Mouse (Mus musculus) frontal cortex, adult (tissue): ENCODE results near the gene Sowaha.
A peak's percentile ranks its signal among the peaks of the same experiment; 100 is the strongest.
"Not testable (repeated sequence)": the region's sequence is repeated elsewhere in the genome, so short reads cannot be mapped to it uniquely, and the experiment has no call there.

Experiments
- ATAC-seq: cut with Nextera tagmentation; 2 replicates; pipeline ENCODE4 v1.9.2; 2017; ENCODE audit warnings: mild to moderate bottlenecking, moderate library complexity, mixed read lengths; ENCODE audit not compliant: low TSS enrichment

Gene Sowaha

GRCm38 (mm10) chr11:53436338-53436737 is 43.7 kb downstream of the Sowaha start:
- ATAC-seq = no peak

GRCm38 (mm10) chr11:53435504-53435903 is 44.6 kb downstream of the Sowaha start:
- no peak for ATAC-seq

DNA sequence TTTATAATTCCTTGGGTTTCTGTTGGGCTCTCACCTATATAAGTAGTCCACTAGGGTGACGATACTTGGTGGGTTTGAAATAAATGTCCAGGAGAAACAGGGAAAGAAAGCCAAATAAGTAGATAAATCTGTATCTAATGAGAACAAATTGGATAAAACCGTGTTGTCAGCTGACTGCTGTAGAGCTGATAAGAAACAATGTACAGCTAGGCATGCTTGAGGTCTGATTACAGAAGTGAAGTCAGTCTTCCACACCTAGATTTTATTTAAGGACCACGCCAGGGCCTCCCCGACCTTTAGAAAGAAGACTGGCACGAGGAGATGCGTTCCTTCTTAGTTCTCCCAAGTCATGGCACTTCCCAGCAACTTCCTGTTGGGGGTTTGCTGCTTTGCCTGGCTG is 47.0 kb downstream of the Sowaha start:
- no peak for ATAC-seq

DNA sequence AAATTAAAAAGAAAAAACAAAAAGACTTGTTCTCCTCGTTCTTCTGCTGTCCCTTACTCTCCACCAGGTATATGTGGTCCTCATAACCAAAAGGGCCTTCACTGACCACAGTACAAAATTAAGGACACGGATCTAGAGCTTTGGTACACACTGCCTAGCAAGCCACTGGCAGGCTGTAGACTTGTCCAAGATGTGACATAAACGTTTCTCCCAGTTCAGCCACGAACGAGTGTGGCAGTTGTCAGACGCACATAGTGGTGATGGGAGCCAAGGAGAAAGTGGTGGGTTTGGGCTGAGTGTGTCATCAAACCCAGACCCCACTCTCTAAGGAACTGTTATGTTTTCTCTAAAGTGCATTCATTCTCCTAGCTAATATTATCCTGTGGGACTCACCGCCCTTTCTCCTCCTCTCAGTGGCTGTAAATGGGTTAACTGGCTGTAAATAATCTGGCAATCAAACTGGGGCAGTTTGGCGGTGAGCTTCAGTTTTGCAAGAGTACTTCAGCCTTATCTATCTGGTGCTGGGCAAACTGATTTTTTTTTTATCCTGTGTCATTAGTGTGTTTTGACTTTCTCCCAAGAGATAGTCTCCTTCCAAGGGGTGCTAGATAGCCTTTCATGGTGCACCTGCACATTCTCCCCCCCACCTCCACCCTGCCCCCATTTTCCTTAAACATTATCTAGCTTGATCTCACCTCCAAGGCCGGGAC is 48.6 kb downstream of the Sowaha start:
- peak; percentile 15 for ATAC-seq

DNA sequence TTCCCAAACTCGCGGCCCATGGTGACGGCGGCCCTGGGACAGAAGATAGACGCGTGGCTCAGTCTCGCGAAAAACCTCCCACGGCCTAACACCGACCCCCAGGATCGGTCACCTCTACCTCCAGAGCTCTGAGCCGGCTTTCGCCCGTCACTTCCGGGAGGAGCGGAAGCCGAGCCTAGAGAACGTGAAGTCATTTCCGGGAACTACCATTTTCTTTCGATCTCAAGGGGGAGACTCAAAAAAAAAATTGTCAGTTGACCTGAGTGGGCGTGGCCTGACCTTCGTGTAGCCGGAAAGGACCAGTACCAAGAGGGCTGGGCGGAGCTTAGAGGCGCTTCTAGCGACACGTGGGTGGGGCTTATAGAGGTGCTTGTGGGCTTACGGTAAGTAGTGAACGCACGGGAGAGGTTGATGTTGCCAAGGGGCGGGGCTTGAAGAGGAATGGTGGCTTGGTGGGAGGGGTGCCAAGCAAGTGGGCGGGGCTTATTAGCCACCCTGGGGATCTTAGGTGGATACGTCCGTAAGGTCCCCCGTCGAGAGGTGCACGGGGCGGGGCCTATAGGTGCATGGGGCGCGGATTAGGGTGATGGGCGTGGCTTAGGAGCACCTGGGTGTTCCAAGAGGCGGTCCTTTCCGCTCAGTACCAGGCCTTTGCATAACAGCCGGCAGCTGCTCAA is 49.3 kb downstream of the Sowaha start, which contains the start of the genes Uqcrq and Gdf9:
Gene Uqcrq (minus strand): TSS at position 162 of the 677 bp plus-strand sequence.
Gene Gdf9 (plus strand): TSS at position 354 of the 677 bp plus-strand sequence.
- peak; percentile 88 for ATAC-seq

- peak; percentile 44 for ATAC-seq
Observed at GRCm38 (mm10) chr11:53430300-53430669, 49.8 kb downstream of the Sowaha start.

- no peak for ATAC-seq
Observed at GRCm38 (mm10) chr11:53429182-53429581, 50.9 kb downstream of the Sowaha start.

DNA sequence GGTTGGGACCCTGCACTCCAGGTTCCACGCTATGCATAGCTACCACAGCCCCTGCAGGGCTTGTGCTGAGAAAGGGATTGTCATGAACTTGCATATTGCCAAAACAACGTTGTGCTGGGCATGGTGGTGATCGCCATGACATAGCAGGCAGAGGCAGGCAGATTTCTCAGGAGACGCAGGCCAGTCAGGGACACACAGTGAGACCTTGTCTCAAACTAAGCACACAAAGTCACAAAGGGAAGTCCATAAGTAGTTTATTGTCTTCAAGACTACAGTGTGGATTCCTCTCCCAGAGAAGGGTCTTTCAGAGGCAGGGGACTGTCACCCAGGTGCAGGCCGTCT is 51.4 kb downstream of the Sowaha start:
- no peak for ATAC-seq

DNA sequence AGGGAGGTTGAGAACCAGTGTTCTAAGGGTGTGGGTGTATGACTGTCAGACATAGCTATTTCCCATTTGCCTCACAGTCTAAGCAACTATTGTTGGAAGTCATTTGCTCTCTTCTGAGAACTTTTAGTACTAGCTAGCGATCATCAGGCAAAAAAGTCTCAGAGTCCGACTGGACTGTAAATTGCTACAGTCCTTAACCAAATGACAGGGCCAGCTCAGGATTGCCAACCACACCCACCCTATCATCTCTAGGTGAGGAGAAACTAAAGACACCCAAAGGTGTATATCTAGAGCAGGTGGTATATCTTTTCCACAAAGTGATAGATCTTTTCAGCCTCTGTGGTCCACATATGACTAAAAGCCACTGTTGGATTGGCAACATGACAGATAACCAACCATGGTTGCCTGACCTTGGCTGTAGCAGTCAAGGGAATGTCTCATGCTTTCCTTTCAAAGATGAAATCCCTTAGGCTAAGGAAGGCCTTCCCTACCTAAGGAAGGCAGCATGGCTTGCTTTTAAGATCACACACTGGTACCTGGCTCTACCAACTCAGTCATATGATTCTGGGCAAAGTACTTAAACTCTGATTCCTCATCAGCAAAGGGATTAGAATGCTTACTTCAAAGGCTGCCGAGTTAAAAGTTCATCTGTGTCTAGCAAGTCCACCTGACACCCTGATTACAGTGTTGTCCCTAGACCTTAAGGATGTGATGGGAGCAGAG is 51.9 kb downstream of the Sowaha start:
- ATAC-seq = no peak

DNA sequence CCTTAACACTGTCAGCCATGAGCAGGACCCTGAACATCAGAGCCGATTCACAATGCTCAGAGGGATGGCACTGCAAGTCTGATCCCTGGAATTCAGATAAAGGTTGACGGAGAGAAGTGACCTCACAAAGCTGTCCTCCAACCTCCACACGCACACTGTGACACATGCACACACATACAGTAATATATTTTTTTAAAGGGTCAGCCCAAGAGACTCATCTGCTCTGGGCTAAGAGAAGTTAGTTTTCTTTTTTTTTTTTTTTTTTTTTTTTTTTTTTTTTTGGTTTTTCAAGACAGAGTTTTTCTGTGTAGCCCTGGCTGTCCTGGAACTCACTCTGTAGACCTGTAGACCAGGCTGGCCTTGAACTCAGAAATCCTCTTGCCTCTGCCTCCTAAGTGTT is 53.2 kb downstream of the Sowaha start:
- not testable (repeated sequence) for ATAC-seq
